Mouse (Mus musculus) megakaryocyte, embryonic 14.5 days (primary cell): ENCODE data around the gene Atp5mpl.

Source experiments
- FLI1 ChIP-seq: IDR thresholded peaks from 2 replicates; pipeline ENCODE4 v1.6.1; 2012; ENCODE audit warnings: low read length, inconsistent platforms, mixed read lengths
- GATA1 ChIP-seq: IDR thresholded peaks from 3 replicates; pipeline ENCODE4 v1.6.1; 2012; ENCODE audit warnings: mixed read lengths, low read length, inconsistent platforms, borderline replicate concordance

GRCm38 (mm10) chr12:111916514-111917217 lies 50.1 kb downstream of the Atp5mpl start:
- TF ChIP-seq GATA1 (no peak), FLI1 (no peak)
